Mouse (Mus musculus) ES-E14 (cell line): ENCODE measurements around the gene Pask.

Source experiments
- ZC3H11A ChIP-seq: IDR thresholded peaks from 2 replicates; pipeline ENCODE4 v1.6.1; 2012; ENCODE audit warnings: low read depth, mild to moderate bottlenecking, inconsistent platforms, low read length, borderline replicate concordance
- ZNF384 ChIP-seq: IDR thresholded peaks from 2 replicates; pipeline ENCODE4 v1.6.1; 2012; ENCODE audit warnings: low read depth, low read length, inconsistent platforms

GRCm38 (mm10) chr1:93326446-93326845 is 16.8 kb downstream of the Pask start:
- TF ChIP-seq ZC3H11A = no peak
- no peak for TF ChIP-seq ZNF384
